Mouse (Mus musculus): ENCODE measurements around the gene Kcnn3. TPM values are rescaled to one million over a fixed set of nuclear protein-coding genes. Genes with fewer than 3 reads are reported as not detected.

Kcnn3 gene
- polyA plus RNA-seq, 1 experiment from 2014 or later, result 3.0 TPM

- no peak overlapping the region for H3K4me3 ChIP-seq
- H3K36me3 ChIP-seq, result no peaks in the 10 kb centered on the region
- no peaks in the 10 kb centered on the region for H3K9me3 ChIP-seq
- no peak overlapping the region for H3K9ac ChIP-seq (replicated peaks)
- H3K4me2 ChIP-seq (replicated peaks), result no peak overlapping the region
- no peaks in the 10 kb centered on the region for H3K4me1 ChIP-seq
- 73% methylated on average over 4 of the region's 4 CpGs for WGBS
- no peak for ATAC-seq (ENCODE audit: low FRiP score, low read depth)
- no peak overlapping the region for H3K27ac ChIP-seq (replicated peaks)
- H3K27me3 ChIP-seq, result no peaks in the 10 kb centered on the region
These were observed 29.5 kb downstream of the Kcnn3 start for GRCm38 (mm10) chr3:89549488-89549887.

GRCm38 (mm10) chr3:89551880-89552279 is 31.9 kb downstream of the Kcnn3 start:
- Histone ChIP-seq H3K9me3 (no peaks in the 10 kb centered on the region), H3K9ac (replicated peaks) (no peak overlapping the region), H3K36me3 (no peaks in the 10 kb centered on the region), H3K27ac (replicated peaks) (no peak overlapping the region), H3K4me2 (replicated peaks) (no peak overlapping the region), H3K27me3 (no peaks in the 10 kb centered on the region), H3K4me1 (no peaks in the 10 kb centered on the region), H3K4me3 (no peak overlapping the region)
- ATAC-seq (ENCODE audit: low FRiP score, low read depth), result no peak
- 85% methylated on average over 2 of the region's 2 CpGs for WGBS

GRCm38 (mm10) chr3:89553432-89553831 is 33.5 kb downstream of the Kcnn3 start:
- H3K9me3 ChIP-seq, result no peaks in the 10 kb centered on the region
- H3K4me3 ChIP-seq, result no peak overlapping the region
- H3K4me1 ChIP-seq, result no peaks in the 10 kb centered on the region; the same call in 1 of the 2 replicates
- no peak for ATAC-seq (ENCODE audit: low FRiP score, low read depth)
- no peak overlapping the region for H3K4me2 ChIP-seq (replicated peaks)
- H3K9ac ChIP-seq (replicated peaks), result no peak overlapping the region
- 92% methylated on average over 8 of the region's 8 CpGs for WGBS
- H3K27ac ChIP-seq (replicated peaks), result no peak overlapping the region
- no peaks in the 10 kb centered on the region for H3K36me3 ChIP-seq
- no peaks in the 10 kb centered on the region for H3K27me3 ChIP-seq

- Histone ChIP-seq H3K4me1 (peaks cover 4% of the 10 kb centered on the region; the same call in 1 of the 2 replicates), H3K4me2 (replicated peaks) (no peak overlapping the region), H3K4me3 (no peak overlapping the region), H3K9ac (replicated peaks) (no peak overlapping the region), H3K36me3 (no peaks in the 10 kb centered on the region), H3K9me3 (no peaks in the 10 kb centered on the region), H3K27ac (replicated peaks) (no peak overlapping the region), H3K27me3 (no peaks in the 10 kb centered on the region)
- no peak for ATAC-seq (ENCODE audit: low FRiP score, low read depth)
- WGBS, result 84% methylated on average over 4 of the region's 4 CpGs
These were observed 34.0 kb downstream of the Kcnn3 start for GRCm38 (mm10) chr3:89553946-89554345.

GRCm38 (mm10) chr3:89554587-89554986 is 34.6 kb downstream of the Kcnn3 start:
- Histone ChIP-seq H3K9ac (replicated peaks) (no peak overlapping the region), H3K27ac (replicated peaks) (no peak overlapping the region), H3K4me1 (peaks cover 9% of the 10 kb centered on the region; the same call in 1 of the 2 replicates), H3K36me3 (no peaks in the 10 kb centered on the region), H3K4me3 (no peak overlapping the region), H3K9me3 (no peaks in the 10 kb centered on the region), H3K27me3 (no peaks in the 10 kb centered on the region), H3K4me2 (replicated peaks) (no peak overlapping the region)
- 97% methylated on average over 2 of the region's 2 CpGs for WGBS
- ATAC-seq (ENCODE audit: low FRiP score, low read depth), result no peak

- 79% methylated on average over 5 of the region's 5 CpGs for WGBS
- H3K9me3 ChIP-seq, result no peaks in the 10 kb centered on the region
These were observed 37.8 kb downstream of the Kcnn3 start for GRCm38 (mm10) chr3:89557811-89558210.

GRCm38 (mm10) chr3:89558972-89559910 is 39.3 kb downstream of the Kcnn3 start:
- Histone ChIP-seq H3K9me3 (no peaks in the 10 kb centered on the region), H3K4me3 (no peak overlapping the region), H3K4me1 (peaks cover 13% of the 10 kb centered on the region; the same call in 1 of the 2 replicates), H3K27ac (replicated peaks) (0 out of 2 replicates have a peak overlapping the region, but pooled peaks have one; percentile 10), H3K9ac (replicated peaks) (no peak overlapping the region), H3K27me3 (no peaks in the 10 kb centered on the region), H3K4me2 (replicated peaks) (no peak overlapping the region), H3K36me3 (no peaks in the 10 kb centered on the region)
- 0 out of 2 replicates have a peak, but pooled peaks have one; percentile 16 for ATAC-seq (ENCODE audit: low FRiP score, low read depth)
- WGBS, result 76% methylated on average over 15 of the region's 15 CpGs

More at GRCm38 (mm10) chr3:89557811-89558210, 37.8 kb downstream of the Kcnn3 start:
- H3K27me3 ChIP-seq, result no peaks in the 10 kb centered on the region
- no peak overlapping the region for H3K27ac ChIP-seq (replicated peaks)
- no peak for ATAC-seq (ENCODE audit: low FRiP score, low read depth)
- no peak overlapping the region for H3K4me3 ChIP-seq
- no peak overlapping the region for H3K4me2 ChIP-seq (replicated peaks)
- H3K4me1 ChIP-seq, result peaks cover 13% of the 10 kb centered on the region; the same call in 1 of the 2 replicates
- H3K9ac ChIP-seq (replicated peaks), result no peak overlapping the region
- H3K36me3 ChIP-seq, result no peaks in the 10 kb centered on the region

GRCm38 (mm10) chr3:89561386-89561785 is 41.4 kb downstream of the Kcnn3 start:
- no peak overlapping the region for H3K4me2 ChIP-seq (replicated peaks)
- H3K27me3 ChIP-seq, result no peaks in the 10 kb centered on the region
- no peak for ATAC-seq (ENCODE audit: low FRiP score, low read depth)
- H3K9me3 ChIP-seq, result no peaks in the 10 kb centered on the region
- no peak overlapping the region for H3K4me3 ChIP-seq
- H3K27ac ChIP-seq (replicated peaks), result no peak overlapping the region
- H3K4me1 ChIP-seq, result peaks cover 13% of the 10 kb centered on the region; the same call in 1 of the 2 replicates
- H3K9ac ChIP-seq (replicated peaks), result no peak overlapping the region
- 90% methylated on average over 6 of the region's 6 CpGs for WGBS
- H3K36me3 ChIP-seq, result no peaks in the 10 kb centered on the region

- no peaks in the 10 kb centered on the region for H3K27me3 ChIP-seq
- H3K9me3 ChIP-seq, result no peaks in the 10 kb centered on the region
- H3K4me2 ChIP-seq (replicated peaks), result no peak overlapping the region
- no peak for ATAC-seq (ENCODE audit: low FRiP score, low read depth)
- H3K27ac ChIP-seq (replicated peaks), result no peak overlapping the region
- WGBS, result 88% methylated on average over 5 of the region's 5 CpGs
- peaks cover 6% of the 10 kb centered on the region; the same call in 1 of the 2 replicates for H3K4me1 ChIP-seq
- no peak overlapping the region for H3K4me3 ChIP-seq
- H3K9ac ChIP-seq (replicated peaks), result no peak overlapping the region
- H3K36me3 ChIP-seq, result no peaks in the 10 kb centered on the region
These were observed 45.4 kb downstream of the Kcnn3 start for GRCm38 (mm10) chr3:89565371-89565770.

- H3K27me3 ChIP-seq, result no peaks in the 10 kb centered on the region
- peaks cover 6% of the 10 kb centered on the region; the same call in 1 of the 2 replicates for H3K4me1 ChIP-seq
- no peaks in the 10 kb centered on the region for H3K36me3 ChIP-seq
- no peak for ATAC-seq (ENCODE audit: low FRiP score, low read depth)
- WGBS, result 95% methylated on average over 1 of the region's 1 CpGs
- no peak overlapping the region for H3K4me2 ChIP-seq (replicated peaks)
- no peak overlapping the region for H3K9ac ChIP-seq (replicated peaks)
- H3K4me3 ChIP-seq, result no peak overlapping the region
- H3K27ac ChIP-seq (replicated peaks), result no peak overlapping the region
- no peaks in the 10 kb centered on the region for H3K9me3 ChIP-seq
These were observed 49.1 kb downstream of the Kcnn3 start for GRCm38 (mm10) chr3:89569058-89569457.

- H3K4me2 ChIP-seq (replicated peaks), result no peak overlapping the region
- no peaks in the 10 kb centered on the region for H3K36me3 ChIP-seq
- WGBS, result 69% methylated on average over 7 of the region's 7 CpGs
- H3K27ac ChIP-seq (replicated peaks), result no peak overlapping the region
- no peaks in the 10 kb centered on the region for H3K9me3 ChIP-seq
- ATAC-seq (ENCODE audit: low FRiP score, low read depth), result no peak
- H3K4me3 ChIP-seq, result no peak overlapping the region
- no peaks in the 10 kb centered on the region for H3K27me3 ChIP-seq
- H3K9ac ChIP-seq (replicated peaks), result no peak overlapping the region
- peaks cover 6% of the 10 kb centered on the region; the same call in 1 of the 2 replicates for H3K4me1 ChIP-seq
These were observed 49.9 kb downstream of the Kcnn3 start for GRCm38 (mm10) chr3:89569707-89570324.

GRCm38 (mm10) chr3:89570362-89570761 is 50.4 kb downstream of the Kcnn3 start:
- Histone ChIP-seq H3K27me3 (no peaks in the 10 kb centered on the region), H3K4me3 (no peak overlapping the region), H3K9ac (replicated peaks) (no peak overlapping the region), H3K27ac (replicated peaks) (no peak overlapping the region), H3K36me3 (no peaks in the 10 kb centered on the region), H3K4me1 (peaks cover 6% of the 10 kb centered on the region; the same call in 1 of the 2 replicates), H3K4me2 (replicated peaks) (no peak overlapping the region), H3K9me3 (0 out of 2 replicates have a peak, but pooled peaks cover 2% of the 10 kb centered on the region)
- no peak for ATAC-seq (ENCODE audit: low FRiP score, low read depth)
- 78% methylated on average over 3 of the region's 3 CpGs for WGBS

Data from midbrain, embryonic 12.5 days (tissue).